Mouse (Mus musculus) heart, embryonic 13.5 days (tissue): ENCODE data around the gene Vcl. TPM values are rescaled to one million over a fixed set of nuclear protein-coding genes. Genes with fewer than 3 reads are reported as not detected.

Source experiments
- ATAC-seq: fragments of 200-750 bp; cut with Nextera tagmentation; 2 replicates; pipeline ENCODE4 v1.8.0; 2017; ENCODE audit warnings: moderate TSS enrichment; ENCODE audit not compliant: insufficient number of reproducible peaks, low FRiP score, low TSS enrichment; ENCODE audit errors: extremely low read depth
- H3K27ac ChIP-seq: fragments of 300-500 bp; sonication (generic); replicated peaks from 2 replicates; pipeline ENCODE4 v1.5.1; 2015; ENCODE audit warnings: moderate library complexity, mild to moderate bottlenecking, inconsistent platforms
- H3K27me3 ChIP-seq: fragments of 300-500 bp; sonication (generic); replicated peaks from 2 replicates; pipeline ENCODE4 v1.6.1; 2015; ENCODE audit warnings: mild to moderate bottlenecking, inconsistent platforms
- H3K36me3 ChIP-seq: fragments of 300-500 bp; sonication (generic); 2 replicates; pipeline ENCODE4 v1.6.1; 2015; ENCODE audit warnings: mild to moderate bottlenecking, inconsistent platforms
- H3K4me1 ChIP-seq: fragments of 300-500 bp; sonication (generic); 2 replicates; pipeline ENCODE4 v1.6.1; 2015; ENCODE audit warnings: inconsistent platforms
- H3K4me2 ChIP-seq: fragments of 300-500 bp; sonication (generic); 2 replicates; pipeline ENCODE4 v1.6.1; 2015; ENCODE audit warnings: inconsistent platforms, mild to moderate bottlenecking, moderate library complexity
- H3K4me3 ChIP-seq: fragments of 300-500 bp; sonication (generic); 2 replicates; pipeline ENCODE4 v1.5.1; 2015; ENCODE audit warnings: moderate library complexity, mild to moderate bottlenecking, inconsistent platforms
- H3K9ac ChIP-seq: fragments of 300-500 bp; sonication (generic); 2 replicates; pipeline ENCODE4 v1.6.1; 2015; ENCODE audit warnings: inconsistent platforms, mild to moderate bottlenecking, moderate library complexity
- H3K9me3 ChIP-seq: fragments of 300-500 bp; sonication (generic); 2 replicates; pipeline ENCODE4 v1.6.1; 2016; ENCODE audit warnings: inconsistent platforms
- WGBS: fragments of 180-500 bp; shearing (Covaris S2); methylation state at CpG from one replicate; pipeline ENCODE4 v1.1.7; 2015; ENCODE audit warnings: mixed read lengths; 5-methylcytosine and 5-hydroxymethylcytosine counted together
- polyA plus RNA-seq: library from polyadenylated mRNA; unstranded; fragments of >200 nt; fragmentation: Nextera tagmentation; extraction: Ambion mirVana; gene quantifications from 2 replicates; pipeline ENCODE4 v1.2.1, GENCODE M21; 2015

Vcl gene
- polyA plus RNA-seq, result 67.1 and 69.8 TPM in 2 replicates

GRCm38 (mm10) chr14:20928848-20929745, at the start of gene Vcl:
TSS of gene Vcl (plus strand) at chr14:20929398.
- H3K4me2 ChIP-seq, result peak within 1 kb of the TSS; percentile 92
- no peaks in the 10 kb centered on the region for H3K36me3 ChIP-seq
- H3K27ac ChIP-seq, result peak within 1 kb of the TSS; percentile 95
- peak within 1 kb of the TSS; percentile 95 for H3K9ac ChIP-seq
- under 1% methylated on average over 89 of the region's 89 CpGs for WGBS
- peaks cover 47% of the 10 kb centered on the region for H3K4me1 ChIP-seq
- H3K9me3 ChIP-seq, result no peaks in the 10 kb centered on the region
- H3K4me3 ChIP-seq, result peak within 1 kb of the TSS; percentile 95
- H3K27me3 ChIP-seq, result no peaks in the 10 kb centered on the region
- peak; percentile 99 for ATAC-seq

GRCm38 (mm10) chr14:20884691-20885090, 44.5 kb upstream of the Vcl start:
- Histone ChIP-seq H3K4me3 (no peak overlapping the region), H3K27ac (peak overlapping the region; percentile 68), H3K9me3 (no peaks in the 10 kb centered on the region), H3K36me3 (no peaks in the 10 kb centered on the region), H3K27me3 (no peaks in the 10 kb centered on the region), H3K4me1 (peaks cover 24% of the 10 kb centered on the region), H3K9ac (peak overlapping the region; percentile 68), H3K4me2 (peak overlapping the region; percentile 55)
- ATAC-seq, result no peak
- WGBS, result 75% methylated on average over 5 of the region's 5 CpGs

GRCm38 (mm10) chr14:20885091-20885888, 43.9 kb upstream of the Vcl start:
- H3K4me2 ChIP-seq, result peak overlapping the region; percentile 55
- H3K27me3 ChIP-seq, result no peaks in the 10 kb centered on the region
- H3K36me3 ChIP-seq, result no peaks in the 10 kb centered on the region
- 20% methylated on average over 10 of the region's 10 CpGs for WGBS
- peak overlapping the region; percentile 68 for H3K9ac ChIP-seq
- H3K9me3 ChIP-seq, result no peaks in the 10 kb centered on the region
- H3K27ac ChIP-seq, result peak overlapping the region; percentile 68
- ATAC-seq, result no peak; the same call in 1 of the 2 replicates
- 0 out of 2 replicates have a peak overlapping the region, but pooled peaks have one; percentile 3 for H3K4me3 ChIP-seq
- H3K4me1 ChIP-seq, result peaks cover 24% of the 10 kb centered on the region

- 35% methylated on average over 4 of the region's 4 CpGs for WGBS
- Histone ChIP-seq H3K27ac (peak overlapping the region; percentile 68; the same call in 1 of the 2 replicates), H3K4me3 (no peak overlapping the region), H3K9ac (no peak overlapping the region), H3K27me3 (no peaks in the 10 kb centered on the region), H3K36me3 (no peaks in the 10 kb centered on the region), H3K4me2 (no peak overlapping the region), H3K9me3 (no peaks in the 10 kb centered on the region), H3K4me1 (peaks cover 19% of the 10 kb centered on the region)
- no peak for ATAC-seq
These were observed 42.9 kb upstream of the Vcl start for GRCm38 (mm10) chr14:20886266-20886665.

- Histone ChIP-seq H3K4me1 (peaks cover 32% of the 10 kb centered on the region), H3K9ac (no peak overlapping the region), H3K27ac (no peak overlapping the region), H3K27me3 (no peaks in the 10 kb centered on the region), H3K4me3 (no peak overlapping the region), H3K9me3 (no peaks in the 10 kb centered on the region), H3K4me2 (no peak overlapping the region), H3K36me3 (no peaks in the 10 kb centered on the region)
- ATAC-seq, result no peak
- 77% methylated on average over 7 of the region's 7 CpGs for WGBS
These were observed 41.6 kb upstream of the Vcl start for GRCm38 (mm10) chr14:20887541-20888085.

- no peak for ATAC-seq
These were observed 37.2 kb upstream of the Vcl start for GRCm38 (mm10) chr14:20891941-20892402.

GRCm38 (mm10) chr14:20893815-20894214, 35.4 kb upstream of the Vcl start:
- H3K36me3 ChIP-seq, result no peaks in the 10 kb centered on the region
- peaks cover 31% of the 10 kb centered on the region for H3K4me1 ChIP-seq
- no peak; the same call in 1 of the 2 replicates for ATAC-seq
- H3K4me2 ChIP-seq, result no peak overlapping the region; the same call in 1 of the 2 replicates
- no peak overlapping the region for H3K4me3 ChIP-seq
- H3K9ac ChIP-seq, result no peak overlapping the region
- 22% methylated on average over 4 of the region's 4 CpGs for WGBS
- H3K27me3 ChIP-seq, result no peaks in the 10 kb centered on the region
- H3K9me3 ChIP-seq, result no peaks in the 10 kb centered on the region
- H3K27ac ChIP-seq, result peak overlapping the region; percentile 43; the same call in 1 of the 2 replicates

More at GRCm38 (mm10) chr14:20891941-20892402, 37.2 kb upstream of the Vcl start:
- no peak overlapping the region for H3K9ac ChIP-seq
- H3K27me3 ChIP-seq, result no peaks in the 10 kb centered on the region
- H3K4me1 ChIP-seq, result peaks cover 31% of the 10 kb centered on the region
- no peak overlapping the region for H3K4me3 ChIP-seq
- no peaks in the 10 kb centered on the region for H3K9me3 ChIP-seq
- 40% methylated on average over 9 of the region's 9 CpGs for WGBS
- peak overlapping the region; percentile 46 for H3K4me2 ChIP-seq
- no peaks in the 10 kb centered on the region for H3K36me3 ChIP-seq
- H3K27ac ChIP-seq, result peak overlapping the region; percentile 65

- Histone ChIP-seq H3K36me3 (no peaks in the 10 kb centered on the region), H3K4me1 (no peaks in the 10 kb centered on the region), H3K9me3 (no peaks in the 10 kb centered on the region), H3K27ac (no peak overlapping the region), H3K9ac (no peak overlapping the region), H3K27me3 (no peaks in the 10 kb centered on the region), H3K4me2 (no peak overlapping the region), H3K4me3 (no peak overlapping the region)
- ATAC-seq, result no peak
- WGBS, result 84% methylated on average over 3 of the region's 3 CpGs
These were observed 27.9 kb upstream of the Vcl start for GRCm38 (mm10) chr14:20901267-20901666.

- H3K27me3 ChIP-seq, result no peaks in the 10 kb centered on the region
- H3K36me3 ChIP-seq, result no peaks in the 10 kb centered on the region
- no peak overlapping the region for H3K4me2 ChIP-seq
- H3K4me3 ChIP-seq, result no peak overlapping the region
- no peaks in the 10 kb centered on the region for H3K4me1 ChIP-seq
- no peak overlapping the region for H3K9ac ChIP-seq
- WGBS, result 78% methylated on average over 6 of the region's 6 CpGs
- no peak for ATAC-seq
- H3K27ac ChIP-seq, result no peak overlapping the region
- no peaks in the 10 kb centered on the region for H3K9me3 ChIP-seq
These were observed 26.1 kb upstream of the Vcl start for GRCm38 (mm10) chr14:20903137-20903536.

GRCm38 (mm10) chr14:20911811-20912210, 17.4 kb upstream of the Vcl start:
- no peak for ATAC-seq
- 75% methylated on average over 2 of the region's 2 CpGs for WGBS
- H3K4me1 ChIP-seq, result no peaks in the 10 kb centered on the region
- no peaks in the 10 kb centered on the region for H3K9me3 ChIP-seq
- no peak overlapping the region for H3K4me2 ChIP-seq
- H3K27ac ChIP-seq, result no peak overlapping the region
- H3K9ac ChIP-seq, result no peak overlapping the region
- H3K27me3 ChIP-seq, result no peaks in the 10 kb centered on the region
- H3K36me3 ChIP-seq, result no peaks in the 10 kb centered on the region
- H3K4me3 ChIP-seq, result no peak overlapping the region

GRCm38 (mm10) chr14:20914415-20914814, 14.8 kb upstream of the Vcl start:
- Histone ChIP-seq H3K4me2 (no peak overlapping the region), H3K4me3 (no peak overlapping the region), H3K4me1 (no peaks in the 10 kb centered on the region), H3K27ac (no peak overlapping the region), H3K36me3 (no peaks in the 10 kb centered on the region), H3K27me3 (no peaks in the 10 kb centered on the region), H3K9me3 (no peaks in the 10 kb centered on the region), H3K9ac (no peak overlapping the region)
- 39% methylated on average over 2 of the region's 2 CpGs for WGBS
- no peak for ATAC-seq
